Comparison of ENCODE assay signal across 23 mouse cellular contexts in genomic region chr12:107488371-107488770, GRCm38 (mm10). TPM values are rescaled to one million over a fixed set of nuclear protein-coding genes. Genes with fewer than 3 reads are reported as not detected.
DNase-seq lines count a peak whose midpoint lies in the region; ATAC-seq lines count a peak whose summit lies in the region.
"Had no signal": no experiment of that assay in that cellular context is flagged by ENCODE, and none has a peak within 500 bp of the region (broad histone marks: within the 10 kb centered on the region; RNA-seq: fewer than 3 reads in every experiment).

TSS of gene 3110018I06Rik (plus strand) at chr12:107488632.

- H3K27me3 ChIP-seq in forebrain, embryonic 11.5 days (ENCODE audit: control insufficient read depth, insufficient read depth, low read length) = no peaks in the 10 kb centered on the region
- H3K27me3 ChIP-seq in forebrain, embryonic 13.5 days = no peaks in the 10 kb centered on the region
- H3K27me3 ChIP-seq: CH12.LX, Patski had no signal

- no peaks in the 10 kb centered on the region for H3K36me3 ChIP-seq in forebrain, embryonic 11.5 days (ENCODE audit: control insufficient read depth, insufficient read depth, low read length)
- no peaks in the 10 kb centered on the region for H3K36me3 ChIP-seq in forebrain, embryonic 13.5 days (ENCODE audit: poor library complexity, severe bottlenecking)
- H3K36me3 ChIP-seq: G1E had no signal

- no peak within 1 kb of the TSS for H3K4me3 ChIP-seq in forebrain, embryonic 11.5 days (ENCODE audit: low read depth, low read length)
- H3K4me3 ChIP-seq in forebrain, embryonic 13.5 days = no peak within 1 kb of the TSS

- ATAC-seq in forebrain, embryonic 11.5 days (replicated peaks; ENCODE audit: low FRiP score) = no peak
- ATAC-seq in forebrain, embryonic 13.5 days = no peak
- ATAC-seq: activated CD4-positive, CD25-positive, alpha-beta regulatory T cell, adult 4 months; CD4-positive, CD25-positive, alpha-beta regulatory T cell, adult 4 months; Patski had no signal

- DNase-seq in forebrain, embryonic 11.5 days (ENCODE audit: low spot score) = peak; percentile 11
- peak; percentile 67 for DNase-seq in fat pad, adult 2 months (ENCODE audit: extremely low read depth, low read depth, low spot score)
- DNase-seq in gonadal fat pad, adult 2 months (ENCODE audit: low read depth) = peak; percentile 69
- DNase-seq in layer of hippocampus, adult 9-11 months = no peak
- no peak for DNase-seq in kidney, adult 18-20 months
- DNase-seq: adrenal gland, adult 2 months; adrenal gland, adult 8-10 months; adrenal gland, postnatal 10 days; adrenal gland, postnatal 14 days; adrenal gland, postnatal 25 days; adrenal gland, postnatal 36 days; B cell, adult 2 months; cerebellum, adult 11 months; cerebellum, adult 11-12 months; cerebellum, adult 18-20 months had no signal

- H3K9ac ChIP-seq in forebrain, embryonic 11.5 days (ENCODE audit: low read length) = no peak within 1 kb of the TSS
- H3K9ac ChIP-seq in forebrain, embryonic 13.5 days = no peak within 1 kb of the TSS

- H3K9me3 ChIP-seq in forebrain, embryonic 11.5 days (ENCODE audit: control insufficient read depth, low read length) = no peaks in the 10 kb centered on the region
- peaks cover 5% of the 10 kb centered on the region; the same call in 1 of the 2 replicates for H3K9me3 ChIP-seq in forebrain, embryonic 13.5 days (replicated peaks)

- no peak within 1 kb of the TSS for H3K4me2 ChIP-seq in forebrain, embryonic 11.5 days (ENCODE audit: low read depth, low read length, severe bottlenecking)
- H3K4me2 ChIP-seq in forebrain, embryonic 13.5 days = no peak within 1 kb of the TSS

- 90% methylated on average over 6 of the region's 6 CpGs for WGBS in forebrain, embryonic 11.5 days
- 95% methylated on average over 6 of the region's 6 CpGs for WGBS in forebrain, embryonic 13.5 days

- H3K4me1 ChIP-seq in forebrain, embryonic 11.5 days (replicated peaks; ENCODE audit: control insufficient read depth, insufficient read depth, low read length) = no peaks in the 10 kb centered on the region
- no peaks in the 10 kb centered on the region for H3K4me1 ChIP-seq in forebrain, embryonic 13.5 days

- H3K27ac ChIP-seq in forebrain, embryonic 11.5 days (ENCODE audit: low read depth, low read length) = no peak within 1 kb of the TSS
- no peak within 1 kb of the TSS for H3K27ac ChIP-seq in forebrain, embryonic 13.5 days

RNA-seq across cellular contexts. Expression of gene 3110018I06Rik, which starts in this region (rescaled TPM):
- polyA plus RNA-seq in forebrain, embryonic 11.5 days (2014; fragmentation: Nextera tagmentation; extraction: Ambion mirVana) = not detected in 2 replicates
- polyA plus RNA-seq in forebrain, embryonic 13.5 days (2015; fragmentation: Nextera tagmentation; extraction: Ambion mirVana) = not detected in 2 replicates
- not detected in 2 replicates for polyA plus RNA-seq in gonadal fat pad, adult 2 months (2012; rRNA removed)
- polyA plus RNA-seq: activated CD4-positive, CD25-positive, alpha-beta regulatory T cell, adult 4 months; adrenal gland, adult 2 months; brain, embryonic 14.5 days; C2C12; CD4-positive, CD25-positive, alpha-beta regulatory T cell, adult 4 months; G1E; Patski had no signal

Comparison
In these comparisons a context has a peak if more than half of its experiments do, and no peak if none do; other contexts are left out.
1. Peak in DNase-seq in forebrain, embryonic 11.5 days; RNA of the gene not detected or under 1 TPM.
2. Peak in DNase-seq in gonadal fat pad, adult 2 months; RNA of the gene not detected or under 1 TPM.